Mouse (Mus musculus): ENCODE measurements at regions not wholly inside any gene's neighbourhood (a gene's known extent, or its start where the extent isn't known, plus 50 kb on each side); places are given as distances from the start of the nearest gene placed in this dataset.

DNA sequence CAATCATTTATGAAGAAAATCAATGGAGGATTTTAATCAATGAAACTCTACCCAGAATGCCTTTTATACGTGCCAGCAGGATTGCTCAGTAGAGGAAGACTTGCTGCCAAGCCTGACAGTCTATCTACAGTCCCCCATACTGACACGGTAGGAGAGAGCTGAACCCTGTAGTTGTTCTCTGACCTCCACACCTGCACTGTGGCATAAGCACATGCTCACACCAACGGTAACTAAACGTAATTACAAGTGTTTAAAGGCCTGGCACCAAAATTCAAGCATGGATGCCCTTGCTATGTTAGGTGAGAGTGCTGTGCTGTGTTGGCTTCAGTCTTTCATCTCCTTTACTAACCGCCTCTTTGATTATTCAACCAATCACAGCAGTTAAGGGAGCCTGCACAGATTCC is 190.8 kb downstream of the Pfkfb3 start:
- in situ Hi-C loops (cut with MboI, MseI) = no loop called here

GRCm38 (mm10) chr2:11362205-11362994 is 190.5 kb downstream of the Prkcq start:
- in situ Hi-C loops (cut with MboI, MseI) = no loop called here

DNA sequence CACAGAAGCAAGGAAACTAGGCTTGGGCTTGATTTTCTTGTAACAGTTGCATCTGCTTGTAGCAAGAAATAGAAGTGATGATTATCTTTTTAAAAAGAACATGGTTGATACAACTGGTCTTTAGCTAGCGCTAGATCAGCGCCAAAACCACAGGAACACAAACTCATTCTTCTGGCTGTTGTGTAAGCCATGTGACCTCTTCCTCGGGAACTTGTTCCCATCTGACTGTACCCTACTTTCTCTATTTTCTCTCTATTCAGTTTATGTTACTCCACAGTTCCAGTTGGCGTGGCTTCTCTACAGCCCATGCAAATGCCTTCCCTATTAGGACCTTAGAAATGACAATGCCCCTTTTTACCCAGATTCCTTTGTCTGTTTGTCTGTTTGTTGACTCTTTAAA is 187.4 kb downstream of the Prkcq start:
- in situ Hi-C loops (cut with MboI, MseI) = no loop called here

DNA sequence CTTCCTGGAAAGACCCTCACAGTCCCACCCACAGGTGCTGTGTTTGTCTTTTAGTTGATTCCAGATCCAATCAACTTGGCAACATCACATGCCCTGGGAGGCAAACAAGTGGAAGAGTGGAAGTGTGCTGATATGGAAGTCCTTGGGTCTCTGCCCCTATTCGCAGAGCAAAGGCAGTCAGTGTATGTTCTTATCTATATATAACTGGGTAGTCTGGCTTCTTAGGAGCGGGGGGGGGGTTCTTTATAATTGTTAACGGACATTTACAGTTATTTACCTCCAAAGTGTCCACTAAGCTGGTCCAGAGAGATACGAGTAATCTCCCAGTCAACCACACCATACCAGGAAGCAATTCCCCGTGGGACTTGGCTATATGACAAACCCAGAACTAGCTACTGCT is 184.8 kb downstream of the Prkcq start:
- in situ Hi-C loops (cut with MboI, MseI) = no loop called here

DNA sequence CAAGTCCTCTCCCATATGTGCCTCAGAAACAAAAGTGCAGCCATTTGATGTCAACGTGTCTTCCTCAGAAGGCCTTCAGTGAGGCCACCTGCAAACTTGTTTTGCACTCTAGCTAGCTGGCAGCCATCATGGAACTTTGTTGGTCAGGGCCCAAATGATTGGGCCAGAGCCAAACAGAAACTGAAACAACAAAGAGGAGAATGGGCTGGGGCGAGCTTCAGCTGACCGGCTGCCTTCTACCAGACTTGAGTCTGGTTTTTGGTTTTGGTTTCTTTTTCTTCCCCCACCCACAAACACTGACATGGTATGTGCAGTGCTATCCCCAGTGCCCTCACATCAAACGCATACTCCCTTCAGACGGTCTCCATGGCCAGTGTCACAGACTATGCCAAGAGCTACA is 183.7 kb downstream of the Prkcq start:
- in situ Hi-C loops (cut with MboI, MseI) = no loop called here
